Mouse (Mus musculus) cerebellum, postnatal 25 days (tissue): ENCODE results near the gene St8sia1.

Source experiments
- DNase-seq, 2 experiments: peaks; one replicate each; pipeline ENCODE4 v3.0.0; 2021; ENCODE audit warnings: mixed read lengths in 2 of 2

St8sia1 gene

DNA sequence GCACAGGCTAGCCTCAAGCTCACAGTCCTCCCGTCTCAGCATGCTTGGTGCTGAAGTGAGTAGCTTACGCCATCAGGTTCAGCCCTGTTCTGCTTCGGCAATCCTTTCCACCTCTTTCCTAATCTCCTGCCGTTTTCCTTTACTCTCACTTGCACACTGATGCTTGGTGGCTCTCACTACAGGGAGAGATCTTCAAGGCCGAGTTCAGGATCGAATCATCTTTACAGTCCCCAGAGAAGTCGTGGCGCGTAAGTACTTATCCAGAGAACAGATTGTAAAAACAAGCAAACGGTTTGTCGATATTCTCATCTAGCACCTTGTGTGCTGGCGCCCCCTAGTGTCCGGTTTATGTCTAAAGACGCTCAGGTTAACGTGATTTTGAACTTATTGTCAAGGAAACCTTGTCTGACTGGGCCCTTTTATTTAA is 149.7 kb downstream of the St8sia1 start:
- DNase-seq, result peak; percentile 85 to 94

DNA sequence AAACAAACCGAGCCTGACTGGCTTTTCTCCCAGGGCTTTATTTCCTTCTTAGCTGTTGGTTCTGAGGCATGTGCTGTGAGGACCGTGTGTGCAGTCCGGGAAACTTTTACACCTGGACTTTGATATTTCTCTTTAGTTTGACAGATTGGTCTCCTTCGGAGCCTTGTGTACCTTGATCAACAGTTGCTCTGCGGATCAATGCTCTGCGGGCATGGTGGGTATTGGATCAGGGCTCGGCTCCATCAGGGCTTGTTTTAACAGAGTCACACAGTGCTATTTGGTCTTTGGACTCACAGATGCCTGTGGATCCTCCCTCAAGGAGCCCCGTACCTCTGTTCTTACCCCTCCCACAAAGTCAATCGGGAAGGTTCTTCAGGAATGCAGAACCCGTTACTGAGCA is 150.2 kb downstream of the St8sia1 start:
- DNase-seq, result no peak

DNA sequence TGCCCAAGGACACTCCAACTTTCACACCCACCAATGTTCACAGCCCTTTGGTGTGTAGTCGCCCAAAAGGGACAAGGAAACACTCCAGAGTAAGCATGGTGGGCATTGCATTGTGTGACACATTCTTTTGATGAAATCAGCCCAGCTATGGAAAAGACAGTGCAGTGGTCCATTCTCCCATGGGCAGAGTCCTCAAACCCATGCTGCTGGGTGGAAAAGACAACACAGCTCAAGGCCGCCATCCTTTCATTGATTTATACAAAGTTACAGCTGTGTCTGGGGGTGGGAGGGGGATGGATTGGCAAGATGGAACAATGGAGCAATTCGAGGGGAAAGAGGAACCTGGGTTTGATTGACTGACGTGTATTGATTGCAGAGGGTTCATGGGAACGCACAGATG is 151.3 kb downstream of the St8sia1 start:
- DNase-seq, result no peak

DNA sequence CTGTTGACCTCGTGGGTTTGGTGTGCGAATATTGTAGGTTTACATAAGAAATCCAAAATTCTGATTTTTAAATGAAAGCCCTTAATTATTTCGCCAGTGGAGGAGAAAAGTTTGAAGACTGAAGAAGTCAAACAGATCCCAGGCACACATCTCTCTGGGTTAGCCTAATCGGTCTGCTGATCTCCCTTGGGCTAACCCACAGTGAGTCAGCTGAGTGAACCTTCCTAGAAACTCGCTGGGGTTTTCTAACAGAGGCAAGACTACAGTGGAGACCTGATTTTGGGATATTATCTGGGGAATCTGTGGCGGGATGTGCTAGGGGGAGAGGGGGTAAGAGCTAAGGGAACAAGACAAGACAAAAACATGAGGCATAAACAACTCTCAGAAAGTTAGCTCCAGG is 154.0 kb downstream of the St8sia1 start:
- DNase-seq, result no peak

DNA sequence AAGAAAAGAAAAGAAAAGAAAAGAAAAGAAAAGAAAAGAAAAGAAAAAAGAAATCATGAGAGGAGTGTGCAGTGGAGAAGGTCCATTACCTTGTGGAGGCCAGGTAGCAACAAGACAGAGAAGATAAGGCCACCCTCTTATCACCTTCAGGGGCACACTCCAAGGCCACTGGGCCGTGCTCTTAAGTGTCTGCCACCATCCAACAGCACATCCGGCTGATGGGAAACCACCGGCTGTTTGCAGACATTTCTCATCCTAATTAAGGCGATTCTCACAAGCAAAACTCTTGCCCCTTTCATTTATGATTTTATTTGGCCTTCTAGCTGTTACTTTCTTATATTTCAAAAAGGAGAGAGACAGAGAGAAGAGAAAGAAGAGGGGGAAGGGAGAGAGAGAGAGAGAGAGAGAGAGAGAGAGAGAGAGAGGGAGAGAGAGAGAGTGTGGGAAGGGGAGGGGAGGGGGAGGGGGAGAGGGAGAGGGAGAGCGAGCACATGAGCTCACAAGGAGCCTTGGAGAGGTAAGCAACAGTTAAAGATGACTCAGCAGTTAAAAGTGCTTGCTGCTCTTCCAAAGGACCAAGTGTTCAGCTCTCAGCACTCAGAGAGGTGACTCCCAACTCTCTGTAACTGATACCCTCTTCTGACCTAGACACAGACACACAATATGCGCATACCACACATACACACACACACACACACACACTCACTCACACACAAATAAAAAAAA is 154.7 kb downstream of the St8sia1 start:
- no peak for DNase-seq

DNA sequence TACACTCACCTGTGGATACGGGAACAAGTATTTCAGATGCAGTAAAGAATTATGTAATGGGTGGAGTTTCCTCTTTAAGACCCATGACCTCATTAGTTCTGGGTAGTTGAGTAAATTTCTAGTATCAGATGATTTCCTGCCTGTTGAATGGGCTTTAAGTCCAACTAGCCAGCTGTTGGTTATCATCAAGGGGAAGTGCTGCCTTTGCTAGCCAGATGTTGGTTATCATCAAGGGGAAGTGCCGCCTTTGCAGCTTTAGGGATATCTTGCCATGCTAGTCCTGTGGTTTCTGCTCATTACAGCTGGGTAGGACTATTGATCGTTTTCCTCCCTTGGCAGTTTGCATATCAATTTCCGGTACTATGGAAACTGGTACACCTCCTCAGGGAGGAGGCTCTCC is 157.9 kb downstream of the St8sia1 start:
- DNase-seq, result no peak

DNA sequence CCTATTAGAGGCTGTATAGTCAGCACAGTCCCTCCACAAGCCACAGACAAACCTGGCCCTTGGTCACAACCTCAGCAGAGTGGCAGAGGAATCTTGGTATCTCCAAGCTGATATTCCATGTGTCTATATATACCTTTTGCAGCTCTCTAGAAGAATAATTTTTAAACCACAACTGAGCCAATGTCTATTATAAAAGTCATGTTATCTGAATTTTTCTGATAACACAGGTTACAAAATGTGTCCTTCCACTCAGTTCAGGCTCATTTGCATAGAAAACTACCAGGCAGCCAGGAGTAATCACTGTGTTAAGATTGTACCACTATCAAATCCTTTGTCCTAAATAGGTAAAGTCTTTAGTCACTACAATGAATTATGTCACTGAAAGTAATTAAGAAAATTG is 159.8 kb downstream of the St8sia1 start, which contains the start of gene Sult6b2:
Gene Sult6b2, minus strand, starts transcription at position 101 of the 400 bp plus-strand sequence.
- no peak for DNase-seq

DNA sequence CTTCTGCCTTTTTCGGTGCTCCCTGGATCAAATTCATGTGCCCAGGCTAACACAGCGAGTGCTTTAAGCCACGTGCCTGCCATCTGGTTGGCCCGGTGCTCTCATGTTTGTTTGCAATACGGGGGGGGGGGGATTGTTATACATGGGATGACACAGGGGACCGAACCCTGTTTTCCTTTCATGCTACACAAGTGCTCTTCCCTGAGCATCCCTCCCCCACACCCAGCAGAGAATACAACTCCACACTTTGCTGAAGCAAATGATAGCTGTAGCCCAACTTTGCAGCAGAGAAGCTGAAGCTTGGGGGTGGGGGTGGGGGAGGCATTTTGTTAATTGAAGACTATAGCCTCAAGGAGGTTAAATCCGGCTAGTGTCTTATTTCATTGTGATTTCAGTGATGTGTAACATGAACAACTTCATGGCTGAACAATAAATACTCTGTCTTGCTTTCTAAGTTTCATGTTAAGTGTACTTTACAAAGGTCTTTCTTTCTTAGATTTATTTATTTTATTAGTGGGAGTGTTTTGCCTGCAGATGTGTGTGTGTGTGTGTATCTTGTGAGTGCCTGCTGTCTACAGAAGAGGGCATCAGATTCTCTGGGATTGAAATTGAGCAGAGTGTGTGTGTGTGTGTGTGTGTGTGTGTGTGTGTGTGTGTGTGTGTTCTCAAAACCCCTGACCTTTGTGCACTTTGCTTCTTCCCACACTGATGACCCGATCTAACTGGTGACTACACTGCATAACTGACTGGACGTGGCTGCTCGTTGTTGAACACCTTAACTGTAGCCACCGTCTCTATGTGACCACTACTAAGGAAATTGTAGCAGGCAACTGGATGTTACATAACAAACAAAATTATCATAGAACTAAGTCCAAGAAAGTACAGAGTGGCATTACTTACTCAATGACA is 161.4 kb downstream of the St8sia1 start:
- no peak for DNase-seq

DNA sequence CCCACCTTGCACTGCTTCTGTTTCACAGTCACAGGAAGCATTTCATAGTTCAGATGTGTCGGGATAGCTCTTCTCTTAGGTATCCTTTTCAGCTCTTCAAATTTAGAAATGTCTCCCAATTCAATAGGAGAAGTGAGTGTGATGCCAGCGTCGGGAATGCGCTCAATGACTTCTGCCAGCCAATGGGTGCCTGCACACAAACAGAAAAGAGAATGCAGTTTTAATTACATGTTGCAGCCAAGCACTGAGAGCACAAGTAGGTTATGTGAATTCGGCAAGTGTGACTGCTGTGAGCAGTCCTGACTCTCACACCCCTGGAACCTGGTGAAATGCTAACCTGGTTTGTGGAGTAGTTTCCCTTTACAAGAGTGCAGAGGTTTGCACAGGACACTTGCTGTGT is 162.6 kb downstream of the St8sia1 start:
- DNase-seq, result no peak

DNA sequence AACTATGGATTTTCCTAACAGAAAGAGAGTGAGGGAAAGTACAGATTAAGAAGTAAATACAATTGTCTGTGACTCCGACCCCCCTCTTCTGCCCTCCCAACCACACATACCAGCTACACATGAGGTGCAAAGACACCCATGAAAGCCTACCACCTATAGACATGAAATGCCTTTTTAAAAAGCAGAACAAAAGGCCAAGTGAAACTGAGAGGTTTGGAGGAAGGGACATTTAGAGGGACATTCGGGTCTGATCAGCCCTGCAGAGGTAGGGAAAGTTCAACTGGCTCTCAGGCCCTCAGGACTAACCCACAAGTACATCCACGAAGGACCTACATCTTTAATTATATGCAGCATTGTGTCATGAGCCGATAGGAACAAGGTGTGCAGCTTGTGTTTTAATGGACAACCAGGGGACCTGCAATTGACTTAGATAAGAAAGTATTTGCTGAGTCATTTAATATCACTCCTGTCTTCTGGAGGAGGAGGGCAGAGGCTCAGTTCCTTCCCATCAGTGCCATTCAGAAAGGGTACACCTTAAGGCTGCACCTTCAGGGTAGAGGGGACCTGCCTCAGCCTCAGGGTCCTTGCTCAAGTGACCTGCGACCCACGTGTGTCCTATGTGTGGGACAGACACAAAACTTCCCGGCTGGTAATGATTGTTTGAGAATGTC is 164.4 kb downstream of the St8sia1 start:
- no peak for DNase-seq

DNA sequence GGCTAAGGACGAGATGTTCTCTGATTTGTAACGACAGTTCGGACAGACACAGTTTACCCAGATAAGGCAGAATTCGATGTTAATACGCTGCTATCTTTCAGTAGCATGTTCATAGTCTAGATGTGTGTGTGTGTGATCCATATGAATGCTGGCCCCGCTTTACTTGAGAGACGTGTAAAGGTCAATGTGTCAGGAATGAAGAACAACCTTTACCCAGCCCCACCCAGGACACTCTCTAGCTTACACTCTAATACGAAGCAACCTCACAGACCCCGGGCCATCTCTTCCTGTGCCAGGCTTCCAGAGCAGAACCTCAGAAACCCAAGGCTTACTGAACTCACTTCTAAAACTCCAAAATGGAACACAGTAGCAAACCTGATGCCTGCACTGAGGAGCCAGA is 165.4 kb downstream of the St8sia1 start:
- DNase-seq, result no peak

DNA sequence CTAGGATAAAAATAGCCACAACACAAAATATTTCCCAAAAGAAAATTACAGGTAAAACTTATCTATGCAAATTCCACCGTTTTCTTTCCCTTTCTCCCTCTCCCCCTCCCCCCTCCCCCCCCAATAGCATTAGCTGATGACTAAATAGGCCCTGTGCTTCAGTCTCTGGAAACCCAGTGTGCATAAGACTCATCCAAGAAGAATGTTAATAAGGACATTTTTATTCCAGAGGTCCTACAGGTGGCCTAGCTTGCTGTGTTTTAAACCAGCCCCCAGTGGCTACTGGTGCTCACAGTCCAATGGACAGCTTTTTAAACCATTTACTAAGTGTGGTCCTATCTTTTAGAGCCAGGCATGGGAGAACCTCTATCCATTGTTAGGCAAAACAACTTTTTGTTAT is 166.3 kb downstream of the St8sia1 start:
- no peak for DNase-seq

DNA sequence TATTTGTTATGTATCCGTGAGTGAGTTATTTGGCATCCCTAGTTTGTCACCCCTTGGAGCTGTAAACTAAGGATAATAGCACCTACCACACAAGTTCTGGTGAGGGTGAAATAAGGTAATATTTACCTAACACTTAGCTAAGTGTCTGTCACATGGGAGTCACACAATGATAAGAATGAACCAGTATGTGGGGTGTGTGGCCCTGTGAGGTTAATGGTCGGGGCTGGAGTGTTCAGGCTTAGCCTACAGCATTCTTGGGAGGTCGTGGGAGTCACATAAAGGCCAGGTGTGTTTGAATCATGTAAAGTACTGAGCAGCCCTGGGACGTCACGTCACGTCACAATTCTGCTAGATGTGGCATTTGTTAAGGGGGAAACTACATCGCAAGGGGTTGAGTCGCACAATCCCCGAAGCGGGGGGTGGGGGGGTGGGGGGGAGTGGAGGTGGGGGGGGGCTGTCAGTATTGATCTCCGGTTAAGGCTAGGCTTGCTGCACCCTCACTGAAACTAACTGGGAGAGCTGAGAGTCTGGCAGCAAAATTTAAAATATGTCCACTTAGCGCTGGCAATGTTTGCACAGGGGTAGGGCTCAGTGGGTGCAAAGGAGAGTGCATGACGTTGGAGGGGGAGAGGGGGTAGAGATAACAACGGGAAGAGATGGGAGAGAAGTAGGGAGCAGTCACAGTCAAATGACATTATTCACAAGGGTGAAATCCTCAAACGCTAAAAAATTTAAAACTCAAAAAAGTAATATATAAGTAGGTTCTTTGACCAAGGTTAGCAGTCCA is 168.4 kb downstream of the St8sia1 start:
- DNase-seq, result no peak

DNA sequence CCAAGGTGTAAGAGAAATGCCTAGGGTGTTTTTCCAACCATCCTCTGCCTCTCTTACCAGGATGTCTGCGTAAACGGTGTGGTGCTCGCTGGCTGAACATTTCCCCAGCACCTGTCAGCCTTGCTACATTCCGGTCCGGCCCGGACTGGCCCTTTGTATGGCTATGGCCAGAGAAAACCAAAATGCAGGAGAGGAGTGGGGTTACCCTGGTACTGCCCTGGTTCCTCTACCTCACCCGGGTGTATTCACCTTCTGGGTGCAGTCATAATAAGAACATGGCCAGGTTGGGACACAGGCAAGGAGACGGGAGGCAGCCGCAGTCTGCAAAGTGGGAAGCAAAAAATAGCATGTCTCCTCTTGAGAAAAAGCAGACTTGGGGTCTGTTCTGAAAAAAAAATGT is 169.2 kb downstream of the St8sia1 start:
- DNase-seq, result no peak

DNA sequence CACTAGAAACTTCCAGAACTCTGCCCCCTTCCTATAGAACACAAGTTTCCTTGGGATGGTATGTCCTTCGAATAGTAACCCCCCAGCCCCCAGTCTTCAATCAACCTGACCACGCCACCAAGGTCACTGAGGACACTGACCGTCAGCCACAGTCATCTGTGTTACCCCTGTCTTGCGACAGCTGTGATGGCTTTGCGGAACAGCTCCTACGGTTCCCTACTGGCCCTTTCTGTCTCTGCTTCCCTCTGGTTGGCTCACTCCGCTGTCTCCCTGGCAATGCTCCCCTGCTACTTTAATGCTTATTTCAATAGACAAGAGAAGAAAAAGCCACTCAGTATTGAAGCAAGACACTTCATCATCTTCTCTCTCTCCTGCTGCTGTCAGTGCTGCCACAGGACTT is 170.8 kb downstream of the St8sia1 start:
- no peak for DNase-seq

DNA sequence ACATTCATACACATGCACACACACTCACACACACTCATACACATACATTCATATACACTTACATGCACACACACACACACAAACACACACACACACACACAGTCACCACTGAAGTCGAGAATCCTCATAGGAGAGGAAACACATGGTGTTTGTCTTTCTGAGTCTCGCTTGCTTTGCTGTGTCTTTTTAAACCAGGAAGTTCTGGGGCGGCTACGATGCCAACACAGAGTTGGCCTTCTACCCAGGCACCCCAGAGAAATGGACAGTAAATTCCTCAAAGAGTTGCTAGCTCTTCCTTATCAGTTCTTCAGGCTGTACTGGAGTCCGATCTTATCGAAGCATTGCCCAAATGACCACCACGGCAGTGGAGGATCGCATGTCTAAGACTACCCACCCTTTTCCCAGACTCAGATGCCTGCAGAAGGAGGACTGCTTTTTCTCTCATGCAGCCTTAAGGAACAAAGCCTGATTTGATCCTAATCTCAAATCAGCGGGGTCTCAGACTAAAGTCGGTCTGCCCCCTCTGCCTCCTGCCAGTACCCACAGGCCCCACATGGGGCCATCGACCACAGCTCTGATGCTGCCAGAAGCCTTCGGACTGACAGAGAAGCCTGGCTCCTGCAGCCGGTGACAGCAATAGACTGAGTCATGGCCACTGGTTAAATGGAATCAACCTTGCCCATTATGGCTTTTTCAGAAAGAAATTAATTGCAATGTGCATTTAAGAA is 171.8 kb downstream of the St8sia1 start:
- DNase-seq, result no peak

DNA sequence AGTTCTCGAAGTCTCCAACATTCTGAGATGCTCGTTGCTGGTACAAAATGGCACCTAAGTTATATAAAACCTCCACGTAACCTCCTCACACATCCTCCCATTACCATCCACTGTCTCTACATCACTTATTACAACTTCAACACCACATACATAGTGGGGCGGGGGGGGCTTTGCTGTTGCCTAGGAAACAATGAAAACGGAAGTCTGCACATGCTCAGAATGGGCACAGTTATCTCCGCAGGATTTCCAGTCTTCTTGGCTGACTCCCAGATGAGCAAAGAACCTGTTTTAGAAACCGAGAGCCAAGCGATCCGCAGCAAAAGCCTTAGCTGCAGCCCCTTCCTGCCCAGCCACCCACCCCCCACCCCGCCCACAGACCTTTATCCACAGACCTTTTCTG is 174.5 kb downstream of the St8sia1 start:
- no peak for DNase-seq

DNA sequence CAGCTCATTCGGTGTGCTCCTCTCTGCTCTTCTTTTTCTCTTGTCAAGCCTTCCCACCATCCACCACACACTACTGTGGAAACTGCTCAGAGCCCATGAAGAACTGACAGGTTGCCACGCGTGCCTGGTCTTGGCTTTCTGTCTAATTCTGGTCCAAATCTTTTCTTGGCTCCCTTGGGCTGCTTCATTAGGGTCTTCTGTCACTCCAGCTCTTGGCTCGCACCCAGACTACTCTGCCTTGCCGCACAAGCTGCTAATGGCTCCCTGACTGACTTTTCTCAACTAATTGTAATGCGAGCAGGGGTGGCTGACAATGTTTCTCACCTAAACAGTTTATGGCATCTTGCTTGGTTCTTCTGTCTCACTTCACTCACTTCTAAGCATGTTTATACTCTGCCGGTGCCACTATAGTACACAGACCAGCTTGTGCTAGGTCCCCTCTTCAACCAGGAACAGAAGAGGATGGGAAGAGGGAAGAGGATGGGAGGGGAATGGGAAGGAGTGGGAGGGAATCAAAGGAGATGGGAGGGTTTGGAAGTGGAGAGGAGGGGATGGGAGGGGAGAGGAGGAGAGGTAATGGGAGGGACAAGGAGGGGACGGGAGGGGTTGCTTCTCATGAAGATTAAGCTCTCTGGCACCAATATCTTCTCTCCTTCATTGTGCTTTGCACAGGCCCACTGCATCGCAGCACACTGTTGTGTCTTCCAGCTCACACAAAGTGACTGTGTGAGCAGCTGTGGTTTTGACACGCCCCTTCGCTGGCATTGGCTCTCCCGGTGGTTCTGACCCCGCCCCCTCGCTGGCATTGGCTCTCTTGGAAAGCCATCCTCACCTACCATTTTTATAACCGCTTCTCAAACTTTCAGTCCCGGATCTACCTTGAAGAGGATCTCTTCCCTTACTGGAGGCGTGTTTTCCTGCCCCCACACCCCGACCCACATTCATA is 175.9 kb downstream of the St8sia1 start:
- no peak for DNase-seq

DNA sequence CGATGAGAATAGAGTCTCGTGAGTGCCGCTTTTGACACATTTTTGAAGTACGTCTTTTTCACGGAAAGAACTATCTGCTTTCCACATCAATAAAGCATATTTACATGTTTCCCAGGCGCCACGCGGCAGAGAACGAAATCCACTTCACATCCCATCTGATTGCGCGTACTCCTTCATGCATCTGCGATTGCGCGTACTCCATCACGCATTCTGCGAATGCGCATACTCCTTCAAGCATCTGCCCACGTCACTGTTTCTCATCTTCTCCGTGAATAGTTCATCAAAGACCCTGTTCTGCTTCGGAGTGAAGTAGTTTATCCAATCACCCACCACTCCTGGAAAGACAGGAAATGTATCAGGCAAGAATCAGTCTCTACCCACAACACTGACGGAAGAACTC is 178.1 kb downstream of the St8sia1 start:
- DNase-seq, result no peak

DNA sequence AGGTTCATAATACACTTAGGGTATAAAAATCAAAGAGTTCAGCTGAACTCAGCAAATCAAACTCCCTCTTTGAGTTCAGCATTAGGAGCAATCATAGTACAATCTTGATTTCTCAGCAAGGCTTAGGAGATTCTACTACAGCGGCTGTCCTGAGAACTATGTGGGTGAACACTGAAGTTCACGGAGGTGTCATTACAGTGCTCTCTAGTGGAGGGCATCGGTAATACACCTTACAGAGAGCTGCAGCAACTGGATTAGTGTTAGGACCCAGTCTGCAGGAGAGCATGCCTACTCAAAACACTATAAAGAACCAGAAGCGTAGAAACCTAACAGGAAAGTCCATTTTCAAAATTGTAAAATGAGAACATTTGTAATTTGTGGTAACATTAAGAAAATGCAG is 178.9 kb downstream of the St8sia1 start:
- DNase-seq, result peak; percentile 37 to 72

DNA sequence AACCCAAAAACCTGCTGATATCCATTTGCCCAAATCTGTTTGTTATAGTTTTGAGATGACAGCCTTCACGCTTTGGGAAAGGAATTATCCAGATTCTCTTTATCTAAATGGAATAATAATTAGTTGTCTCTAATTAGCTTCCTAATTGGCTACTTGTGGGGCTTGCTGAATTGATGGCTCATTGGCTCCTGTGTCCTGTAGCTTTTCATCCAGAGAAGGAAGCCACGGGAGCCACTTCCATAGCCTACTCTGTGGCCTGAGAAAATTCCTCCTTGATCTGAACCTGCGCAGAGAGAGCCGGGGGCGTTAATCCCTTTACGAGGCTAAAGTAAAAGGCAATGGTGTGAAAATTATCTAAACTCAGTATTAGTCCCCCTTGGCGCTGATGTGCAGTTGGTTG is 183.0 kb downstream of the St8sia1 start:
- DNase-seq, result no peak
